Mouse (Mus musculus) embryo, embryonic 9.5 days (tissue): ENCODE measurements around the gene Prkacb.

Experiments
- DNase-seq: peaks from one replicate; pipeline ENCODE4 v3.0.0-alpha.2; 2017; ENCODE audit errors: extremely low spot score

Prkacb gene

GRCm38 (mm10) chr3:146723037-146723436 is 89.8 kb downstream of the Prkacb start:
- no peak for DNase-seq

- DNase-seq, result no peak
These were observed 93.1 kb downstream of the Prkacb start for GRCm38 (mm10) chr3:146719696-146720095.

DNA sequence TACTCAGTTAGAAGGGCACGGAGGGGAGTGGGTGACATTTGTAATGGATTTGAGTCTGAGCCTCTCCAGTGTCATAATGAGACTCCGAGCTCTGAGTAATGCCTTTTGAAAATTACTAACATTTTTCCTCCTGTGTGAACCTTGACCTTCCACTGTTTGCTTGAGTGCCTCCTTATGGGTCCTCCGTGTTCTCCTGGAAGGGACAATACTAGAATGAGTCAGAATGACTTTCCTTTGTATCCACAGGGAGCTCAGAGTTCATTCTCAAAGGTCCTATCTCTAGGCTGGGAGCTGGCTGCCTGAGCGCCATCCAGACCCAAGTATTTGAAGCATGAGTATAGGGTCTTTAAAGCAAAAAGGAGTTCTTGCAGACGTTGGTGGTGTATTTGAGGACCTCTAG is 94.5 kb downstream of the Prkacb start:
- DNase-seq, result no peak

DNA sequence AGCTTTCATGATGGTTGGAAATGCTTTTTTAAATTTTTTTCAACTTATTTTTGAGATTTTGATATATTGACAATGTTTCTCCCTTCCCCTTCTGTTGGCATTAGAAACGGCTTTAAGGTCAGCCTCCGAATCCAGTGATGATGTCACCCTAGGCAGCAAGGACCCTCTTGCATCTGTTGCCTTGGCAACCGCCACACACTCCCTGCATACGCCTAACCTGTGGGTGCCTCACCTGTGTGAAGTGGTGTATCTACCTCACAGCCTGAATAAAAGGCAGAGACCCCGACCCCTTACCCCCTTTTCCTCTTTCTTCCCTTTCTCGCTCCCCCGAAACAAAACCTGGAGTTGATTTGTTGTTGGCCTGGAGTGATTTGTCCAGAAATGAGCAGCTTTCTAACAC is 100.5 kb downstream of the Prkacb start:
- no peak for DNase-seq

DNA sequence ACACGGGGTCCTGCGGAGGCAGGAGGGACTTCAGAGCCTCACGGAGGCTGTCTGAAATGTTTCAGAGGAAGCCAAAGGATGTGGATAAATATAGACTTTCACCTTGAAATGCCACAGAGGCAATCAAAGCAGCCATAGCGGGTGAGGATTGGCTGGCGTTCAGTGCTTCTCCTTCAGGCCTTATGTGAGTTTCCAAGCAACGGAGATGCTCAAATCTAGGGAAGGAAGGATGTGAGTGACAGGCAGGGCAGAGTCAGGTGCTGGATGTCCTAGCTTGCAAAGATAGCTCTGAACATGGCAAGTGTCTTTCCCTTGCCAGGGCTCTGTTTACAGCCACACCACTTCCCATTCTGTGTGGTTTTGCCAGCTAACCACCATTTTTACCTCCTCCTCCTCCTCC is 101.2 kb downstream of the Prkacb start:
- DNase-seq, result no peak

- no peak for DNase-seq
These were observed 101.7 kb downstream of the Prkacb start for GRCm38 (mm10) chr3:146711084-146711483.

DNA sequence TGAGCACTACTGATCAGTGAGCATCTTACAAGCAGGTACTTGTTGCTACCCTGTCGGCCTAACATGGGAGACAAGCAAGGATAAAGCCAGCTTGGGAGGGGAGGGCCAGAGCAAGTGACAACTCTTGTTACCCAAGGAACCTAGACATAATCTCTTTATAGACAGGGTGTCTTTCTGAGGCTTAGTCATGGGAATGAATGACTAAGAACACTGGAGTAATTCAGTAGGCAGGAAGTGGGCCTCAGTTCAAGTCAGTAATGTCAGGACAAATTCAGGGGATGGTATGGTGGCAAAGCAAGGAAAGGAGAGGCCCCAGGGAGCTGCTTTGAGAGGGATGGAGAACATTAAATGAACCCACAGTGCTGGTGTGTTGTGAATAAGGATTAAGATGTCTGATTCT is 103.7 kb downstream of the Prkacb start:
- DNase-seq, result no peak

DNA sequence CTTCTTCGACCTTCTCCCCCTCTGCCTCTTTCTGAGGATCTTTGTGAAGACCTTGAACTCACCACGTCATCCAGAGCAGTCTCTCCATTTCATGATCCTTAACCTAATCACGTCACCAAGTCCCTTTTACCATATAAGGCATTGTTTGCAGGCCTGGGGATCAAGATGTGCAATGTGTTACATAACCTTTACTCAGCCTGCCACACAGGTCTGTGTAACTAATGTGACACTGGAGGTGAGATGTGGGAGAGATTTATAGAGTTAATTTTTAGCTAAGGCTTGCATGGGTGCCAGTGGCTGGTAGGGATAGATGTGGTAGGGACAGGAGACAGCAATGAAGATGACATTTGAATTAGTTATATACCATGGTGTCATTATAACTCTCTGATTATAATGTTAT is 104.4 kb downstream of the Prkacb start:
- DNase-seq, result no peak

DNA sequence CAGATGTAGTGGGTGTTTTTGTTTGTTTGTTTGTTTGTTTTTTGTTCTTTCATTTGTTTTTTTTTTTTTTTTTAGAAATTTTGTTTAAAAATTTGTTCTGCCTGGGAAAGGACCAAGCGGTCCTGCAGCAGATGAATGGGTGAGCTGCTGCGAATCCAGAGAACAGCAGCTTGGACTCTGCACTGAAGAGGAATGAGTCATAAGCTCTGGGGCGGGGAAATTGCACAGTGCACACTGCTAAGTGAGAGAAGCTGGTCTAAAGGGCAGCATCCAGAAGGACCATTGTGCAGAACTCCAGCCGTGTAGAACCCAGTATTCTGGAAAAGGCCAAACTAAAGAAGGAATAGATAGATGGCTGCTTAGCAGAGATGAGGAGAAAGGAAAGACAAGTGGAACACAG is 108.7 kb downstream of the Prkacb start:
- DNase-seq, result no peak

DNA sequence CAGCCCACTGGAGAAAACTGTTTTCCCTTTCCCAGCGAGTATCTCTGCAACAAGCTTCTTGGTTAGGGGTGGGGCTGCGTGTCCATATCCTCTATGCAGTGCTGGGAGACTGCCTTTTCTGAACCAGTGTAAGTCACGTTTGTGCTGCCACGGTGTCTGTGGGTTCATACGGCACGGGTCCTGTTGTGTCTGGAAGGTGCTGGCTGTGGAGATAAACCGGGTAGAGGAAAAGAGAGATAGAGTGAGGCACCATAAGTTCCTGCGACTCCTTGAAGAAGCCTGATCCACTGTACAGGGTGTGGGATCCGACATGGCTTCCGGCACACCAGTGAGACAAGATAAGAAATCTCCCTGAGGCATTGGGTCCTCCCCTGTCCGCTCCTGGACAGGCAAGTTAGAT is 112.7 kb downstream of the Prkacb start:
- no peak for DNase-seq

- DNase-seq, result no peak
These were observed 113.8 kb downstream of the Prkacb start for GRCm38 (mm10) chr3:146698982-146699381.

DNA sequence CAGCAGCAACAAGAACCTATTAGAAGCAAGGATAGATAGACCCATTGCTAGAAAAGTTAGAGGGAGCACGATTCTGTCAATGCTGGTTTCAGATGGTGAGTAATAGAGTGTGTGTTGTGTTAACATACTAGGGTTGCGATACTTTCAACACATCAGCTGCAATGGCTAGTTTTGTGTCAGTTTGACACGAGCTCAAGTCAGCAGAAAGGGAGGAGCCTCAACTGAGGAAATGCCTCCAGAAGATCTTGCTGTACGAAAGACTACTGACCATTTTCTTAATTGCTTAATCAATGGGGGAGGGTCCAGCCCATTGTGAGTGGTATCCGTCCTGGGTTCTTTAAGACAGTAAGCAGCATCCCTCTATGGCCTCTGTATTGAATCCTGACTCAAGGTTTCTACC is 120.2 kb downstream of the Prkacb start:
- no peak for DNase-seq

DNA sequence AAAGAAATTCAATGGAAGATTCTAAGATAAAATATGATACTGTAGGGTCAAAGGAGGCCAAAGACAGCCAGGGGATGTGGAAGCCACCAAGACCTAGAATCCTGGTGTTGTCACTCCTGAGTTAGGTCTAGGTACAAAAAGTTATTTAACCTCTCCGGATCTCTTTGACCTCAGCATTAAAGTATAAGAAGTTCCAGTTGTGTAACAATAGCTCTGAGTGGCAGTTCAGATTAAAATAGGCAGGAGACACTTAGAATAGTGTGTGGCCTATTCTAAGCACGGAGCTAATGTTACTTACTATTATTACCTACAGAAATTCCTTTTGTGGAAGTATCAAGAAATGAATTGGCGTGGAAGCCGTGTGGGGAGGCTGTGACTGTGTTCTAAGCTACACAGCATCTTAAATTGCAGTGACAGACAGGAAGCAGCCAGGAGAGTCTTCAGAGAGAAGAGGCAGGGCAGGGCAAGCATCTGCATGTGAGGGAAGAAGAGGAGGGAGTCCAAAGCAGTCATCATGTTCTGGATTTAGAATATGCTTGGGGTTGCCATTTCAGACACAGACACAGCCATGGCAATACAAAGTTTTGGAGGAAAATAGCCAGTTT is 125.6 kb downstream of the Prkacb start:
- DNase-seq, result no peak

DNA sequence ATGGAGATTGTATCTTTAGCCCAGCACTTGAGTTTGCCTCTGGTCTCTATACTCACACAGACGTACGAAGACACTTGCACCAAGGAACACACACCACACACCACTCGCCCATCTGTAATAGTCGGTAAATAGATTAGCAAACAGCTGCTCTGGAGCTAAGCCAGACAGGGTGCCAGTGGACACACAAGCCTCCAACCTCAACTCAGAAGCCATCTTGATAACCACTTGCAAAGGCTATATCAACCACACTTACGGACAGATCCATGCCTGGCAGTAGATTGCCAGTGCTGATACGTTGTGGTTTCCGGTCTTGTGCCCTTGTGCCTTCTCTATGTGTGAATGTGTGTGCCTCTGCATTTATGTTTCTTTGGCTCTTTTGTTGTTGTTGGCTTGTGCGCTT is 126.4 kb downstream of the Prkacb start:
- DNase-seq, result no peak

DNA sequence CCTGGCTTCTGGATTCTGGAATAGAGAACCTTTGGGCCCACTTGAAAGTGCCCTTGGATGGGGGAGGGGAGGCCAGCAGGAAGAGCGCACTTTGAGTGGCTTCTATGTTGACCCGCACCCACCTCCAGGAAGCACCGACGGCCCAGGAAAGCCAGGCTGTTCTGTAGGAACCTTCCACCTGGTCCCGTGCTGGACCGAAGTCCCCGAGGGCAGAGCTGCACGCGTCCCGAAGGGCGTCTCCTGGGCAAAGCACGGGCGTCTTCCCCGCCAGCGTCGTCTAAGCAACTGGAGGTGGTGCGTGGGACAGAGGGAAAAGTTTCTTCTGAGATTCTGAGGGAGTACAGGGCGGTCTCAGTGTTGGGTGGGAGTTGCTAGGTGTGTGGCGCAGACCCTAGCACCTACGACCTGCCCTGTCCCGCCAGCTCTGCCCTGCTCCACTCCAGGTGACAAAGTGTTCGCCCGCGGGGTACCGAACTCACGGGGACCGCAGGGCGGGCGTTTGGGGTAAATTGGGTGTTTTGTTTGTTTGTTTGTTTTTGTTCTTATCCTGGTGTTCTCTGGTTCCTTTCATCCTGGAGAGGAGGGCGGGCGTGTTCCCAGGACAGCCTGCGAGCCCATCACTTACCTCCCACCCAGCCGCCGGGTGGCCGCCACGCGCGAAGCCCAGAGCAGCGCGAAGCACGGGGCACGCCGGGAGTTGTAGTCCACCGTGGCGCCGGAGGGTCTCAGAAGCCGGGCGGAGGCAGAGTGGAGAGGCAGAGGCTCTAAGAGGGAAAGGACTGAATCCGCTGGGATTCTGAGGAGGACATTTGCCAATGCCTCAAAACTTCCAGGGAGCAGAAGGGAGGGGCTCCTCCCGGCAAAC is 127.7 kb downstream of the Prkacb start, which contains the start of gene Samd13:
Gene Samd13 (minus strand): TSS at position 782 of the 865 bp plus-strand sequence.
- peak; percentile 80 for DNase-seq

- DNase-seq, result no peak
These were observed 129.7 kb downstream of the Prkacb start for GRCm38 (mm10) chr3:146683095-146683494.

- no peak for DNase-seq
These were observed 130.6 kb downstream of the Prkacb start for GRCm38 (mm10) chr3:146682140-146682651.

DNA sequence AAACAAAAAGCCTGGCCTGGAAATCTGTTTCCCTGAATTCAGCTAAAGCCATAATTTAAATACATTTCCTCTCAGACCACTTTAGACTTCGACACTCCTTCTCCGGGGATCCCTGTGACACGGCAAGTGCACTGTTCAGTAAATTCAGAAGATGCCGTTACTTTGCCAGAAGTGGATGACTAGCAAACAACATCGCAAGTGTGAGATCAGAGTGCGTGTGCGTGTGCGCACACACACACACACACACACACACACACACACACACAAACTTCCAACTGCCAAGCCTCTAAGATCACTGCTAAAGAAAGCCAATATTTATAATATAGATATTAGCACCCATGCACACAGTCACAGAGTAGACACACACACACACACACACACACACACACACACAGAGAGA is 131.1 kb downstream of the Prkacb start:
- no peak for DNase-seq

DNA sequence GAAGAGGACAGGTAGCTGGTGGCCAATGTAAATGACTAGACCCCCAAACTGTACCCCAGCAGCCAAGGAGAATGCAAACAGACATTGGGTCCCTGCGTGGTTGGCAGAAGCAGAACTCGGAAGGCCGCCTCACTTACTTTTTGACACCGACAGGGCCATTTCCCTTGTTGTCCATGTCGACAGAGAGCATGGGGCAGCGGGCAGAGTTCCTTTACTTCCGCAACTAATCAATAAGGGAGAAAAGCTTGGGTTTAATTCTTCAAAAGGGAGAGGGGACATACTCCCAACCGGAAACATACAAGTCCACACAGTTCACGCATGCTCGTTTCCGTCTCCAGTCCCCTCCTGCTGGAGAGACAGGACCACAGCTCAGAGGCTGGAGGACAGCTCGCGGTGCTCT is 132.2 kb downstream of the Prkacb start:
- no peak for DNase-seq

DNA sequence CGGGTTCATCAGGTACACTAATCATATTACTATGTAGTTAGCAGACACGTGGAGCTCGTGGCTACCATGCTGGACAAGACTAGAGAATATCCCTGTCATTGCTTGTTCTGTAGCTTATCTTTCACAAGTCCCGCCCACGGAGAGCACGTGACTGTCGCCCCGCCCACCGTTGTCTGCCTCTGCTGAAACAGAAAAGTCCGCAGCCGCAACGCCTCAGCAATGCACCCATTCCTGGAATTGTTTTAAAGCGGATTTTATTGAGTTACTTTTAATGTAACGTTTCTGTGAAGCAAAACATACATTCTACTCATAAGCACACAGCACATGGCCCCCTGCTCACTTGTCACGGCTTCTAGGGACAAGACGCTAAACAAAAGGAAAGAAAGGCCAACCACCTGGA is 133.1 kb downstream of the Prkacb start:
- no peak for DNase-seq
